Mouse (Mus musculus): ENCODE results near the gene Cept1. TPM values are rescaled to one million over a fixed set of nuclear protein-coding genes. Genes with fewer than 3 reads are reported as not detected.
"Not testable (repeated sequence)": the region's sequence is repeated elsewhere in the genome, so short reads cannot be mapped to it uniquely, and the experiment has no call there.

The Cept1 gene
- 10 to 100 TPM; 42.3 to 50.4 TPM for total RNA-seq (2021)
- long read RNA-seq, experiment 1, transcript Cept1-202 (9 exons, 2,814 nt), result major isoform, 24 of 34 reads
- long read RNA-seq, experiment 1, partial matches to known transcripts, result 1 of 34 reads
- long read RNA-seq, experiment 1, other reads (novel, unspliced or antisense), result 9 of 34 reads
- long read RNA-seq, experiment 2, transcript Cept1-202 (9 exons, 2,814 nt), result major isoform, 22 of 30 reads
- long read RNA-seq, experiment 2, partial matches to known transcripts, result 4 of 30 reads
- long read RNA-seq, experiment 2, other reads (novel, unspliced or antisense), result 4 of 30 reads

- peak within 1 kb of the TSS; percentile 88 for H3K4me3 ChIP-seq
- 0 out of 2 replicates have a peak, but pooled peaks have one; percentile 3 for TF ChIP-seq CTCF (conservative IDR thresholded peaks at IDR 0.05)
Measured at GRCm38 (mm10) chr3:106547171-106547923, at the start of gene Cept1, which contains the start of gene Dram2. Cept1 (minus strand) TSS chr3:106547802. Dram2 (plus strand) TSS chr3:106547798.

GRCm38 (mm10) chr3:106593631-106594030 lies 46.0 kb upstream of the Cept1 start:
- not testable (repeated sequence) for H3K4me3 ChIP-seq; DNase-seq (ENCODE audit: low spot score in 2 of 2); H3K27ac ChIP-seq

More at GRCm38 (mm10) chr3:106547171-106547923, at the start of gene Cept1, which contains the start of gene Dram2:
- DNase-seq (ENCODE audit: low spot score in 2 of 2), result peak; percentile 90 to 92
- peak within 1 kb of the TSS; percentile 95 for H3K27ac ChIP-seq

GRCm38 (mm10) chr3:106579296-106579695 lies 31.7 kb upstream of the Cept1 start:
- TF ChIP-seq CTCF (conservative IDR thresholded peaks at IDR 0.05), result no peak
- no peak overlapping the region for H3K27ac ChIP-seq
- H3K4me3 ChIP-seq, result no peak overlapping the region
- no peak for DNase-seq (ENCODE audit: low spot score in 2 of 2)

GRCm38 (mm10) chr3:106573191-106573590 lies 25.6 kb upstream of the Cept1 start:
- no peak overlapping the region for H3K27ac ChIP-seq
- no peak overlapping the region for H3K4me3 ChIP-seq
- DNase-seq (ENCODE audit: low spot score in 2 of 2), result no peak
- no peak for TF ChIP-seq CTCF (conservative IDR thresholded peaks at IDR 0.05)

- no peak for DNase-seq (ENCODE audit: low spot score in 2 of 2)
- TF ChIP-seq CTCF (conservative IDR thresholded peaks at IDR 0.05), result no peak
- no peak overlapping the region for H3K27ac ChIP-seq
- no peak overlapping the region for H3K4me3 ChIP-seq
Measured at GRCm38 (mm10) chr3:106565876-106566275, 18.3 kb upstream of the Cept1 start.

- no peak for DNase-seq (ENCODE audit: low spot score in 2 of 2)
- TF ChIP-seq CTCF (conservative IDR thresholded peaks at IDR 0.05), result no peak
- H3K4me3 ChIP-seq, result no peak overlapping the region
- no peak overlapping the region for H3K27ac ChIP-seq
Measured at GRCm38 (mm10) chr3:106558271-106558670, 10.7 kb upstream of the Cept1 start.

GRCm38 (mm10) chr3:106555743-106556250 lies 8.2 kb upstream of the Cept1 start:
- TF ChIP-seq CTCF (conservative IDR thresholded peaks at IDR 0.05), result no peak
- Histone ChIP-seq H3K4me3 (no peak overlapping the region), H3K27ac (no peak overlapping the region)
- no peak for DNase-seq (ENCODE audit: low spot score in 2 of 2)

GRCm38 (mm10) chr3:106553411-106553810 lies 5.8 kb upstream of the Cept1 start:
- no peak for DNase-seq (ENCODE audit: low spot score in 2 of 2)
- Histone ChIP-seq H3K27ac (no peak overlapping the region), H3K4me3 (no peak overlapping the region)
- no peak for TF ChIP-seq CTCF (conservative IDR thresholded peaks at IDR 0.05)

- no peak for TF ChIP-seq CTCF (conservative IDR thresholded peaks at IDR 0.05)
- Histone ChIP-seq H3K4me3 (peak overlapping the region; percentile 88), H3K27ac (peak overlapping the region; percentile 95)
- no peak for DNase-seq (ENCODE audit: low spot score in 2 of 2)
Measured at GRCm38 (mm10) chr3:106548971-106549370, 1.4 kb upstream of the Cept1 start.

- peak overlapping the region; percentile 95 for H3K27ac ChIP-seq
- H3K4me3 ChIP-seq, result peak overlapping the region; percentile 88
- TF ChIP-seq CTCF (conservative IDR thresholded peaks at IDR 0.05), result no peak
- peak in 1 of 2 experiments; percentile 21 for DNase-seq (ENCODE audit: low spot score in 2 of 2)
Measured at GRCm38 (mm10) chr3:106547924-106548539, 430 bp upstream of the Cept1 start.

- no peak for TF ChIP-seq CTCF (conservative IDR thresholded peaks at IDR 0.05)
- DNase-seq (ENCODE audit: low spot score in 2 of 2), result no peak
- Histone ChIP-seq H3K27ac (no peak overlapping the region), H3K4me3 (no peak overlapping the region)
Measured at GRCm38 (mm10) chr3:106544721-106545316, 2.8 kb downstream of the Cept1 start.

GRCm38 (mm10) chr3:106533277-106533676 lies 14.3 kb downstream of the Cept1 start:
- Histone ChIP-seq H3K27ac (no peak overlapping the region), H3K4me3 (no peak overlapping the region)
- DNase-seq (ENCODE audit: low spot score in 2 of 2), result no peak
- TF ChIP-seq CTCF (conservative IDR thresholded peaks at IDR 0.05), result no peak
